Mouse (Mus musculus): Measurements from ENCODE around the gene Tspan31.

- TF ChIP-seq GATA1 (IDR thresholded peaks at IDR 0.05; ENCODE audit: borderline replicate concordance, low read length): no peak
- TF ChIP-seq FLI1 (IDR thresholded peaks at IDR 0.05; ENCODE audit: low read length): no peak
These were observed 28.7 kb downstream of the Tspan31 start, which contains the start of the genes Mettl1 and Eef1akmt3 for GRCm38 (mm10) chr10:127041274-127041766.
